Mouse (Mus musculus) midbrain, embryonic 12.5 days (tissue): Measurements from ENCODE around the gene 1700074P13Rik. TPM values are rescaled to one million over a fixed set of nuclear protein-coding genes. Genes with fewer than 3 reads are reported as not detected.

Experiments
- polyA plus RNA-seq: library from polyadenylated mRNA; unstranded; fragments of >200 nt; fragmentation: Nextera tagmentation; extraction: Ambion mirVana; gene quantifications from 2 replicates; pipeline ENCODE4 v1.2.1, GENCODE M21; 2016

1700074P13Rik gene
- polyA plus RNA-seq, 1 experiment from 2014 or later, result not detected

Other genes with a start within 250 kb of the 1700074P13Rik start
- gene Moxd2, start 53.1 kb downstream of the 1700074P13Rik start, polyA plus RNA-seq, result not detected in 2 replicates
- not detected in 2 replicates for gene Prss58, start 40.2 kb downstream of the 1700074P13Rik start, polyA plus RNA-seq
- not detected in 2 replicates for gene Gm4744, start 11.3 kb upstream of the 1700074P13Rik start, polyA plus RNA-seq
- gene 1810009J06Rik, start 24.2 kb upstream of the 1700074P13Rik start, polyA plus RNA-seq, result not detected in 2 replicates
- gene Gm2663, start 58.9 kb upstream of the 1700074P13Rik start, polyA plus RNA-seq, result not detected in 2 replicates
- gene 2210010C04Rik, start 95.0 kb upstream of the 1700074P13Rik start, polyA plus RNA-seq, result not detected in 2 replicates